Mouse (Mus musculus): ENCODE measurements around the gene Lmo1.
"Not testable (repeated sequence)": the region's sequence is repeated elsewhere in the genome, so short reads cannot be mapped to it uniquely, and the experiment has no call there.

Gene Lmo1

GRCm38 (mm10) chr7:109174337-109174948 is 564 bp downstream of the Lmo1 start:
- no peak for DNase-seq

- no peak for DNase-seq
Observed at GRCm38 (mm10) chr7:109171874-109172273, 3.1 kb downstream of the Lmo1 start.

GRCm38 (mm10) chr7:109170441-109170820 is 4.6 kb downstream of the Lmo1 start:
- DNase-seq, result peak; percentile 40 to 46

GRCm38 (mm10) chr7:109169505-109170440 is 5.2 kb downstream of the Lmo1 start:
- DNase-seq, result no peak

- no peak for DNase-seq
Observed at GRCm38 (mm10) chr7:109168716-109169115, 6.3 kb downstream of the Lmo1 start.

- DNase-seq, result no peak
Observed at GRCm38 (mm10) chr7:109165931-109166585, 8.9 kb downstream of the Lmo1 start.

- DNase-seq, result no peak
Observed at GRCm38 (mm10) chr7:109154331-109154730, 20.7 kb downstream of the Lmo1 start.

GRCm38 (mm10) chr7:109153538-109153937 is 21.5 kb downstream of the Lmo1 start:
- DNase-seq, result no peak

GRCm38 (mm10) chr7:109151088-109151487 is 23.9 kb downstream of the Lmo1 start:
- DNase-seq, result no peak

GRCm38 (mm10) chr7:109145211-109145610 is 29.8 kb downstream of the Lmo1 start:
- DNase-seq, result no peak

GRCm38 (mm10) chr7:109144705-109145104 is 30.3 kb downstream of the Lmo1 start:
- DNase-seq, result no peak

- DNase-seq, result no peak
Observed at GRCm38 (mm10) chr7:109142564-109142963, 32.4 kb downstream of the Lmo1 start.

- no peak for DNase-seq
Observed at GRCm38 (mm10) chr7:109141753-109142152, 33.3 kb downstream of the Lmo1 start.

- DNase-seq, result no peak
Observed at GRCm38 (mm10) chr7:109141054-109141453, 34.0 kb downstream of the Lmo1 start.

- DNase-seq, result peak; percentile 70 to 73
Observed at GRCm38 (mm10) chr7:109139405-109139804, 35.6 kb downstream of the Lmo1 start.

GRCm38 (mm10) chr7:109137441-109137840 is 37.6 kb downstream of the Lmo1 start:
- no peak for DNase-seq

- DNase-seq, result no peak
Observed at GRCm38 (mm10) chr7:109131565-109131964, 43.4 kb downstream of the Lmo1 start.

GRCm38 (mm10) chr7:109129946-109130686 is 44.9 kb downstream of the Lmo1 start:
- DNase-seq, result no peak

- DNase-seq, result no peak
Observed at GRCm38 (mm10) chr7:109129442-109129841, 45.6 kb downstream of the Lmo1 start.

- no peak for DNase-seq
Observed at GRCm38 (mm10) chr7:109115929-109116328, 59.1 kb downstream of the Lmo1 start.

- DNase-seq, result not testable (repeated sequence)
Observed at GRCm38 (mm10) chr7:109115488-109115887, 59.5 kb downstream of the Lmo1 start.

- no peak for DNase-seq
Observed at GRCm38 (mm10) chr7:109114950-109115349, 60.1 kb downstream of the Lmo1 start.

GRCm38 (mm10) chr7:109111000-109111399 is 64.0 kb downstream of the Lmo1 start:
- no peak for DNase-seq
